Mouse (Mus musculus) urinary bladder, postnatal 36 days (tissue): ENCODE data around the gene Nckap5.
A peak's percentile ranks its signal among the peaks of the same experiment; 100 is the strongest.

Source experiments
- DNase-seq, 2 experiments: peaks; one replicate each; pipeline ENCODE4 v3.0.0; 2022; ENCODE audit warnings: low spot score in 2 of 2, mixed read lengths in 1 of 2

Nckap5 gene

GRCm38 (mm10) chr1:126473044-126473443, 357.6 kb downstream of the Nckap5 start:
- no peak for DNase-seq

- no peak for DNase-seq
Measured at GRCm38 (mm10) chr1:126471419-126471818, 359.2 kb downstream of the Nckap5 start.

GRCm38 (mm10) chr1:126470883-126471282, 359.7 kb downstream of the Nckap5 start:
- DNase-seq, result no peak

GRCm38 (mm10) chr1:126469818-126470544, 360.6 kb downstream of the Nckap5 start:
- no peak for DNase-seq

- no peak for DNase-seq
Measured at GRCm38 (mm10) chr1:126461527-126462354, 368.9 kb downstream of the Nckap5 start.

- no peak for DNase-seq
Measured at GRCm38 (mm10) chr1:126457739-126458138, 372.9 kb downstream of the Nckap5 start.

- DNase-seq, result no peak
Measured at GRCm38 (mm10) chr1:126454504-126455173, 376.0 kb downstream of the Nckap5 start.

GRCm38 (mm10) chr1:126451472-126451871, 379.1 kb downstream of the Nckap5 start:
- no peak for DNase-seq

- DNase-seq, result no peak
Measured at GRCm38 (mm10) chr1:126449424-126449823, 381.2 kb downstream of the Nckap5 start.

GRCm38 (mm10) chr1:126443890-126444289, 386.7 kb downstream of the Nckap5 start:
- DNase-seq, result no peak

- no peak for DNase-seq
Measured at GRCm38 (mm10) chr1:126442723-126443122, 387.9 kb downstream of the Nckap5 start.

- no peak for DNase-seq
Measured at GRCm38 (mm10) chr1:126438000-126438572, 392.5 kb downstream of the Nckap5 start.

- DNase-seq, result no peak
Measured at GRCm38 (mm10) chr1:126436937-126437667, 393.5 kb downstream of the Nckap5 start.

GRCm38 (mm10) chr1:126432285-126432684, 398.3 kb downstream of the Nckap5 start:
- DNase-seq, result no peak

GRCm38 (mm10) chr1:126431594-126431993, 399.0 kb downstream of the Nckap5 start:
- DNase-seq, result peak; percentile 15 to 35

- DNase-seq, result no peak
Measured at GRCm38 (mm10) chr1:126411426-126411825, 419.2 kb downstream of the Nckap5 start.

GRCm38 (mm10) chr1:126407886-126408285, 422.7 kb downstream of the Nckap5 start:
- DNase-seq, result peak; percentile 46 to 56

- no peak for DNase-seq
Measured at GRCm38 (mm10) chr1:126405543-126405942, 425.1 kb downstream of the Nckap5 start.

GRCm38 (mm10) chr1:126403970-126404369, 426.6 kb downstream of the Nckap5 start:
- DNase-seq, result no peak

- no peak for DNase-seq
Measured at GRCm38 (mm10) chr1:126391204-126391603, 439.4 kb downstream of the Nckap5 start.

GRCm38 (mm10) chr1:126377339-126377980, 453.1 kb downstream of the Nckap5 start:
- no peak for DNase-seq
